Mouse (Mus musculus) myocyte (in vitro differentiated cells): Measurements from ENCODE around the gene Jak2.

Source experiments
- E2F4 ChIP-seq: IDR thresholded peaks from one replicate; pipeline ENCODE4 v1.6.1; 2011; ENCODE audit warnings: mild to moderate bottlenecking, control low read depth, moderate library complexity; ENCODE audit not compliant: insufficient read depth
- POLR2AphosphoS2 ChIP-seq: IDR thresholded peaks from one replicate; pipeline ENCODE4 v1.6.1; 2011; ENCODE audit warnings: low read depth, control low read depth; ENCODE audit not compliant: insufficient read length
- REST ChIP-seq: IDR thresholded peaks from one replicate; pipeline ENCODE4 v1.6.1; 2011; ENCODE audit warnings: mild to moderate bottlenecking, control low read depth, moderate library complexity; ENCODE audit not compliant: insufficient read depth, insufficient read length

- no peak for TF ChIP-seq E2F4
- TF ChIP-seq REST, result no peak
- TF ChIP-seq POLR2AphosphoS2, result no peak
Measured at GRCm38 (mm10) chr19:29341029-29341428, 89.4 kb downstream of the Jak2 start.
